Mouse (Mus musculus) heart, embryonic 15.5 days (tissue): ENCODE results near the gene Itk. TPM values are rescaled to one million over a fixed set of nuclear protein-coding genes. Genes with fewer than 3 reads are reported as not detected.

Source experiments
- ATAC-seq: fragments of 200-750 bp; cut with Nextera tagmentation; replicated peaks from 2 replicates; pipeline ENCODE4 v1.8.0; 2017; ENCODE audit warnings: low read depth, moderate TSS enrichment; ENCODE audit not compliant: insufficient number of reproducible peaks, insufficient read depth, low FRiP score
- H3K27ac ChIP-seq: fragments of 300-500 bp; sonication (generic); 2 replicates; pipeline ENCODE4 v1.5.1; 2015; ENCODE audit warnings: mild to moderate bottlenecking, inconsistent platforms
- H3K27me3 ChIP-seq: fragments of 300-500 bp; sonication (generic); 2 replicates; pipeline ENCODE4 v1.6.1; 2015; ENCODE audit warnings: inconsistent platforms
- H3K36me3 ChIP-seq: fragments of 300-500 bp; sonication (generic); 2 replicates; pipeline ENCODE4 v1.6.1; 2015; ENCODE audit warnings: mild to moderate bottlenecking, inconsistent platforms
- H3K4me1 ChIP-seq: fragments of 300-500 bp; sonication (generic); replicated peaks from 2 replicates; pipeline ENCODE4 v1.6.1; 2015; ENCODE audit warnings: inconsistent platforms
- H3K4me2 ChIP-seq: fragments of 300-500 bp; sonication (generic); 2 replicates; pipeline ENCODE4 v1.6.1; 2015; ENCODE audit warnings: inconsistent platforms, mild to moderate bottlenecking, moderate library complexity
- H3K4me3 ChIP-seq: fragments of 300-500 bp; sonication (generic); 2 replicates; pipeline ENCODE4 v1.5.1; 2015; ENCODE audit warnings: mild to moderate bottlenecking, inconsistent platforms
- H3K9ac ChIP-seq: fragments of 300-500 bp; sonication (generic); 2 replicates; pipeline ENCODE4 v1.6.1; 2015; ENCODE audit warnings: mild to moderate bottlenecking, inconsistent platforms
- H3K9me3 ChIP-seq: fragments of 300-500 bp; sonication (generic); replicated peaks from 2 replicates; pipeline ENCODE4 v1.6.1; 2016; ENCODE audit warnings: inconsistent platforms
- WGBS: fragments of 180-500 bp; shearing (Covaris S2); methylation state at CpG from one replicate; pipeline ENCODE4 v1.1.7; 2015; ENCODE audit warnings: mixed read lengths; 5-methylcytosine and 5-hydroxymethylcytosine counted together
- polyA plus RNA-seq: library from polyadenylated mRNA; unstranded; fragments of >200 nt; fragmentation: Nextera tagmentation; extraction: Ambion mirVana; gene quantifications from 2 replicates; pipeline ENCODE4 v1.2.1, GENCODE M21; 2015

The Itk gene
- polyA plus RNA-seq, 1 experiment from 2014 or later, result 0.20 TPM

DNA sequence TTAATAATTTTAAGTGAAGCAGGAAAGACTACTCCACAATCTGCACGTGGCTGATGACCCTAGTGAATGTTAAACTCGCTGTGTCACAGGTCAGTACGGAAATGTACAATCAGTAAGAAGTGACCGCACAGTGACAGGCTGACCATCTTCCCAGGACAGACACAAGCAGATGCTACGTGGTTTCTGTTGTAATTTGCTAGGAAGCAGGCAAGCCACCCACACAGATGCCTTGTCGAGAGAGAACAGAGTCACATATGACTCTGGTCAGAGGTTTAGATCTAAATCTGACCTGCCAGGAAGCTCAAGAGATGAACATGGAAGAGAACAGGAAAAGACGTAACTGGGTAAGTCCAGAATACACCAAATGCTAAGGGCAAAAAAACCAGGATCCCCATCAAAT, 3.6 kb upstream of the Itk start:
- Histone ChIP-seq H3K4me2 (no peak overlapping the region), H3K9ac (no peak overlapping the region), H3K9me3 (no peaks in the 10 kb centered on the region), H3K4me1 (no peaks in the 10 kb centered on the region), H3K27me3 (no peaks in the 10 kb centered on the region), H3K36me3 (no peaks in the 10 kb centered on the region), H3K27ac (no peak overlapping the region), H3K4me3 (no peak overlapping the region)
- ATAC-seq, result no peak
- 68% methylated on average over 7 of the region's 7 CpGs for WGBS

DNA sequence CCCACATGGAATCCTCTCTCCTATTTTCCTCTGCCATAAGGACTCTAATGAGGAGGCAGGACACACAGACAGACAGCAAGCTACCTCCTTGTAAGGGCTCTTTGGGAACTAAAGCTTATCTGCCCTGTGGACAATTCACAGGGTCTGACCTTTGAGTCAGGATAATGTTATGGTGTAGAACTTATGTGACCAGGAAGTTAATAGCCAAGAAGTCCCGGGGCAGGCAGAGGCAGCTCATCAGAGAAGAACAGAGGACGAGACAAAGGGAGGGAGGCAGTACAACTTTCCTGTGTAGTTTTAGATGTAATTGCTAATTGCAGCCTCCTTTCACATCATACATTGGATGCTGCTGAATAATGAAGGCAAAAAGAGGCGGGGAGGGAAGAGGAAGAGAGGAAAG, 1.3 kb upstream of the Itk start:
- Histone ChIP-seq H3K9ac (no peak overlapping the region), H3K4me3 (no peak overlapping the region), H3K4me2 (no peak overlapping the region), H3K36me3 (no peaks in the 10 kb centered on the region), H3K27me3 (no peaks in the 10 kb centered on the region), H3K9me3 (no peaks in the 10 kb centered on the region), H3K27ac (no peak overlapping the region), H3K4me1 (no peaks in the 10 kb centered on the region)
- 63% methylated on average over 3 of the region's 3 CpGs for WGBS
- no peak for ATAC-seq

DNA sequence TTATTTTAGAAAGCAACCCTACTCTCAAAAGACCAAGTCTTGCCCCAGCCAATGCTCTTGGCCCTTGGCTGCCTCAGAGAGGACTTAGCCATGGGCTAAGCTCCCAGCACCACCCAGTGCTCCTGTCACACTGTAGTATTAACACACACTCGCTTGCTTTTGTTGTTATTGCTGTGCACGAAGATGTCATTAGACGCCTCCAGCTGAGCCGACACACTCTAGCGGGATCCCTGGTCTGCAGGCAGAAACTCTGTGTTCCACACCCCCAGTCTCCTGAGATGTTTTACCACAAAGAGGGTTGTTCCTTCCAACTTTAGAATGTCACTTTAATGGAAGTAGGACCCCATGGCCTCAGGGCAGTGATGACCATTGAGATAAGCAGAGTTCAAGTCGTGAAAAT, 877 bp downstream of the Itk start:
- no peak overlapping the region for H3K4me2 ChIP-seq
- H3K27ac ChIP-seq, result no peak overlapping the region
- H3K27me3 ChIP-seq, result no peaks in the 10 kb centered on the region
- no peaks in the 10 kb centered on the region for H3K36me3 ChIP-seq
- H3K4me1 ChIP-seq, result no peaks in the 10 kb centered on the region
- no peak overlapping the region; the same call in 1 of the 2 replicates for H3K4me3 ChIP-seq
- H3K9ac ChIP-seq, result no peak overlapping the region
- H3K9me3 ChIP-seq, result no peaks in the 10 kb centered on the region
- ATAC-seq, result no peak
- WGBS, result 67% methylated on average over 6 of the region's 6 CpGs

DNA sequence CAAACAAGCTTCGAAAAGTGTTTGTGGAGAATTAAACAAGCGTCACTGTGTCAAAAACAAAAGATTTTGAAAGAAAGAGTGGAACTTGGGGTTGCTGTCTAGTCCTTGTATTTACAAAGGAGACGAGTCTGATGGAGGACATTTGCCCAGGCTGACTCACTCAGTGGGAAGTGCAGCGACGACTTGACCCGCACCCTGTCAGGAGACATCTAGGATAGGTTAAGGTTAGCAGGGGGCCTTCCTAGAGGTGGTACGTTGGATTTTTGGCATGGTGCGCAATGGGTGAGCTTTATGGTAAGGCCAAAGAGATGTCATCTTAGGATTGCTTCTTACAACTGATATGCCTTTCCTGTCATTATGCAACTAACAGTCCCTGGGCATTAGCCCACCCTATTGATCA, 2.3 kb downstream of the Itk start:
- H3K27ac ChIP-seq, result no peak overlapping the region
- 87% methylated on average over 8 of the region's 8 CpGs for WGBS
- no peaks in the 10 kb centered on the region for H3K4me1 ChIP-seq
- no peak overlapping the region for H3K4me3 ChIP-seq
- ATAC-seq, result no peak
- H3K9me3 ChIP-seq, result no peaks in the 10 kb centered on the region
- H3K36me3 ChIP-seq, result no peaks in the 10 kb centered on the region
- no peaks in the 10 kb centered on the region for H3K27me3 ChIP-seq
- no peak overlapping the region for H3K4me2 ChIP-seq
- no peak overlapping the region for H3K9ac ChIP-seq

DNA sequence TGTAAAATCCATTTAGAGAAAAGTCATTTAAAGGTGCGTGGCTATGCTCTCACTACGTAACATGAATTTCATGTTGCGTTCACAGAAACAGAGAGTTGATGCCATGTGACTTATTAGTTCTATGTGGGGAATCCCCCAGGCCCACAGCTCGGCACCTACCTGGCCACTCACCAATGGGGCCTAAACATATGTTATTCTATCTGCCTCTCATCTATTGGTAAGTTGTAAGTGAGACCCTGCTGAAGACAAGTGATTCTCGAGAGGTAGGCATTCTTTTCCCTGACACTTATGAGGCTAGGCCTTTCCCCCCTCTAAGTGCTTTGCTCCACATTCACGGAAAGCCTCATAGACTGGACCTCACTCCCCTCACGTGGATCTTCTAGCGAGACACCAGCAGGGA, 2.8 kb downstream of the Itk start:
- no peak overlapping the region for H3K4me2 ChIP-seq
- no peak for ATAC-seq
- 81% methylated on average over 8 of the region's 8 CpGs for WGBS

DNA sequence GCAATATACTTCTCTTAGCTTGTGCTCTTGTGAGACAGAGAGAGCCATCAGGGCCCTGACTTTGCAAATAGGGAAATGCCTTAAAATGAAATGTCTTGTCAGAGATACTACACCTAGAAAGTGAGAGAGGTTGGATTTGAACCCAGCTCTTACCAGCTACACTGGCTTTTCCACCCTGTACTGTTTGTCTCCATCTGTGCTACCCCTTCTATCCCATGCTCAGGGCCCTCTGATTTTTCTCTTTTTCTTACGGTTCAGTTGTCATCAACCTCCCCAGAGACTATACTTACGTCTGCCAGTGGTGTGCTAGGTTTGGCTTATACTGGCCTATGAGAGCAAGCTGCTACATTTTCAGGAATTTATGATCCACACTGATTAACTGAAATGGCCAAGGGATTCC, 4.4 kb downstream of the Itk start:
- no peak for ATAC-seq
- H3K9ac ChIP-seq, result no peak overlapping the region
- WGBS, result 65% methylated on average over 2 of the region's 2 CpGs

More for the DNA sequence above, 2.8 kb downstream of the Itk start:
- Histone ChIP-seq H3K27ac (no peak overlapping the region), H3K4me3 (no peak overlapping the region), H3K9ac (no peak overlapping the region), H3K27me3 (no peaks in the 10 kb centered on the region), H3K4me1 (no peaks in the 10 kb centered on the region), H3K36me3 (no peaks in the 10 kb centered on the region), H3K9me3 (no peaks in the 10 kb centered on the region)

DNA sequence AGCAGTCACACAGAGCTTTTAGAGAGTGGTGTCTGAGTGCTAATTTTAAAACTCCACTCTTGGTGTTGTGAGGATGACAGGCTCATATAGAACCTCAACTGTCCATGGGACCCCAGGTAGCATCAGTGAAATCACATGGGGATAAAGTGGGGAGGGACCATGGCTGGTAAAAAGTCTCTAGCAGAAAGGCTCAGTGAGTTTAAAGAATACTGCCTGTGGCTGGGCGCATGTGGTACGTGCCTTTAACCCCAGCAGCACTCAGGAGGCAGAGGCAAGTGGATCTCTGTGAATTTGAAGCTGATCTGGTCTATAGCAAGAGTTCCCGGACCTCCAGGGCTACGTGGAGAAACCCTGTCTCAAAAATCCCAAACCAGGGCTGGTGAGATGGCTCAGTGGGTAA, 6.8 kb downstream of the Itk start:
- no peaks in the 10 kb centered on the region for H3K36me3 ChIP-seq
- H3K4me1 ChIP-seq, result no peaks in the 10 kb centered on the region
- H3K9ac ChIP-seq, result no peak overlapping the region
- H3K4me3 ChIP-seq, result no peak overlapping the region
- H3K27ac ChIP-seq, result no peak overlapping the region
- no peak for ATAC-seq
- no peaks in the 10 kb centered on the region for H3K9me3 ChIP-seq
- no peak overlapping the region for H3K4me2 ChIP-seq
- H3K27me3 ChIP-seq, result no peaks in the 10 kb centered on the region
- WGBS, result 85% methylated on average over 4 of the region's 4 CpGs

More for the DNA sequence above, 4.4 kb downstream of the Itk start:
- no peaks in the 10 kb centered on the region for H3K27me3 ChIP-seq
- H3K27ac ChIP-seq, result no peak overlapping the region
- no peaks in the 10 kb centered on the region for H3K36me3 ChIP-seq
- no peaks in the 10 kb centered on the region for H3K9me3 ChIP-seq
- H3K4me2 ChIP-seq, result no peak overlapping the region
- no peak overlapping the region for H3K4me3 ChIP-seq
- H3K4me1 ChIP-seq, result no peaks in the 10 kb centered on the region

DNA sequence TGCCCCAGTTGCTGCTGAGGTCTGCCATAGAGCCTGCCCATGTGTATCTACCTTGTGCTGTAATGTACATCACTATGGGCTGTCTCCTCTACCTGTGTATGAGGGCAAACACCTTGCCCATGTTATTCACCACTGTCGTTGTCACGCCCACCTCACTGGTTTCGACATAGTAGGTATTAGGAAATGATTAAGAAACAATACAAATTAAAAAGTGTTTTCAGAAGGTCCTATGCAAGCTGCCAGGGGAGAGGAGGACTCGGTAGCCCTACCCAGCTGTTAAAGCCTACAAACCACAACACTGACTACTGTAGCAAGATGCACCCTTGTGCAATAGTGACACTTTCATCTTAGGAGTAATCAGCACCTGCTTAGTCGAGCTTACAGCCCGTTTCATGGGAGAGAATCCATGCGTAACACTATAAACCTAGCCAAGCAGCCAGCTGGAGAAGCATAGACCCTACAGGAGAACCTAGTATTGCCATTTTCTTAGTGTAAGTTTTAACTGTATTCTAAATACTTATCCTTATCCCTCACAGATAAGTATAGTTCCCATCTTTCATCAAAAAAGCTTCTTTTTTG, 9.1 kb downstream of the Itk start:
- Histone ChIP-seq H3K9me3 (no peaks in the 10 kb centered on the region), H3K4me3 (no peak overlapping the region), H3K36me3 (no peaks in the 10 kb centered on the region), H3K4me1 (no peaks in the 10 kb centered on the region), H3K4me2 (no peak overlapping the region), H3K9ac (no peak overlapping the region), H3K27me3 (no peaks in the 10 kb centered on the region), H3K27ac (no peak overlapping the region)
- 78% methylated on average over 7 of the region's 7 CpGs for WGBS
- no peak for ATAC-seq

DNA sequence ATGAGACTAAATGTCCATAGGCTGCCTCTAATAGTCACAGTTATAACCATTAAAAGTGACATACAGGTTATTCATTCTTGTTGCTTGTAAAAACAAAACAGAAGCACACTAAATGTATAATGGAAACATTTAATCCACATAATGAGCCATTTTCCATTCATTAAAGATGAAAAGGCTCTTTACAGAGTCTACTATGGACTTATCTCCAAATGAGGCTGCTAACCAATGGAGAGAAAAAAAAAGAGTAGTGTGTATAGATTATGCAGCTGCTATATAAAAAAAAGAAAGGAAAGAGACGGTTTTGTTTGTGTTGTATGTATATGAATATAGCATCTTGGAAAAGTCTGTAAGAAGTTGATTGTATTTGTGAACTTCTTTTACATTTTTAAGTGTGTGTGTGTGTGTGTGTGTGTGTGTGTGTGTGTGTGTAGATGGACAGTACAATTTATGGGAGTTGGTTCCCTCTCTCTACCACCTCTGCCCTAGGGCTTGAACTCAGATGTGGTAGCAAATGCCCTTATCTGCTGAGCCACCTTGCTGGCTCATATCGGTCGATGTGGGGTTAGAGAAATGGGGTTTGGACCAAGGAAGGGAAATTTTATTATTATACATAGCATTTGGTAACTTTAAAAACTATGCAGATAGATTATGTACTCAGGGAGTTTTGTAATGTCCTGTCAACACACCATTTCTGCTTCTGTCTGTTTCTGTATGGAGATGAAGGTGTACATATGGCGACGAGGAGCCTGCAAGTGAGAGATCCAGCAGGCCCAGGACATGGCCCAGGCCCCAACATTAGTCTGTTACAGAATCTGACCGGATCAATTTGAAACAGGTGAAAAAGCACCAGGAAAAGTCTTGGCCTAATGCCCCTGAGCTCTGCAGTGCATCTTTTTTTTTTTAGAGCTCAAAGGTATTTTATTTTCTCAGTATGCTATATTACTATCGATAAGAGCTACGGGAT, 11.2 kb downstream of the Itk start:
- H3K9ac ChIP-seq, result no peak overlapping the region
- no peaks in the 10 kb centered on the region for H3K4me1 ChIP-seq
- no peak overlapping the region for H3K27ac ChIP-seq
- no peak overlapping the region for H3K4me2 ChIP-seq
- H3K27me3 ChIP-seq, result no peaks in the 10 kb centered on the region
- H3K36me3 ChIP-seq, result no peaks in the 10 kb centered on the region
- no peak for ATAC-seq
- no peak overlapping the region for H3K4me3 ChIP-seq
- no peaks in the 10 kb centered on the region for H3K9me3 ChIP-seq
- 85% methylated on average over 8 of the region's 8 CpGs for WGBS

DNA sequence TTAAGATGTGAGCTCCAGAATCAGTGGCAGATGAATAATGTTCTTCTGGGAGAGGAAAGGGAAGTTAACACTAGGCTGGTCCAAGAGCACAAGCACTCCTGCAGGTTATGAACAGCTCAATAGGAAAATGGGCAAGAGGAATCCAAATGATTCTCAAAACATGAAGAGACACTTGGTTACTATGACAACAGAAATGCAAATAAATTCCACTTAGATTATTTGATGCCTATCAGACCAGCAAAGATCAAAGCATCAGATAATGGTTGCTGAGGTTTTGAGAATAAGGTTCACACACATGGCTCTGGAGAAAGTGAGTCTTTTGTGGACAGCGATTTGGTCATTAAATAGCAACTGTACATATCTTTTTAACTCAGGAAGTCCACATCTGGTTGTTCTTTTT, 12.0 kb downstream of the Itk start:
- Histone ChIP-seq H3K27me3 (no peaks in the 10 kb centered on the region), H3K4me1 (no peaks in the 10 kb centered on the region), H3K4me2 (no peak overlapping the region), H3K4me3 (no peak overlapping the region), H3K36me3 (no peaks in the 10 kb centered on the region), H3K9ac (no peak overlapping the region), H3K9me3 (no peaks in the 10 kb centered on the region), H3K27ac (no peak overlapping the region)
- 76% methylated on average over 1 of the region's 1 CpGs for WGBS
- no peak for ATAC-seq

DNA sequence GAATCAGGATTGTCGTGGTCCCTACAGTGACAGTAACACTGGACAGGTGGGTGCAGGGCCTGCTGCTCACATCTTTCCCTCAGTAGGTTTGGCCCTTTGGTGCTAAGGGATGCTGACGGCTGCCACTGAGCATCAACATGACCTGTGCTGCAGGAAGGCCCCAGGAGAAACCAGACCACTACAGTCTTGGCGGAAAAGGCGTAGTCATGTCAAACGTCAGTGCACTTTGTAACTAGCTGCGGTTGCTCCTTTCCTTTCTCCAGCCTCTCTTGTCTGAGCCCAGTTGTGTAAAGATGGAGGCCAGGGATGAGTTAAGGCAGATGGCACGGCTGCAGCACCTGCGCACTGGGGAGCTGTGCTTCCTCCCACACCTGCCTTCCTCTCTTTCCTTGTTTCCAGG, 14.3 kb downstream of the Itk start:
- no peak for ATAC-seq
- no peaks in the 10 kb centered on the region for H3K9me3 ChIP-seq
- H3K27me3 ChIP-seq, result no peaks in the 10 kb centered on the region
- WGBS, result 75% methylated on average over 8 of the region's 8 CpGs
- H3K9ac ChIP-seq, result no peak overlapping the region
- no peaks in the 10 kb centered on the region for H3K36me3 ChIP-seq
- H3K4me2 ChIP-seq, result no peak overlapping the region
- no peak overlapping the region for H3K27ac ChIP-seq
- no peak overlapping the region for H3K4me3 ChIP-seq
- H3K4me1 ChIP-seq, result no peaks in the 10 kb centered on the region
